Comparison of ENCODE assay signal across 9 mouse cellular contexts in genomic region chr10:75436604-75437217, GRCm38 (mm10). TPM values are rescaled to one million over a fixed set of nuclear protein-coding genes. Genes with fewer than 3 reads are reported as not detected.
DNase-seq lines count a peak whose midpoint lies in the region; ATAC-seq lines count a peak whose summit lies in the region.
"Had no signal": no experiment of that assay in that cellular context is flagged by ENCODE, and none has a peak within 500 bp of the region (broad histone marks: within the 10 kb centered on the region; RNA-seq: fewer than 3 reads in every experiment).

No protein-coding gene starts in this region.

- no peak overlapping the region for H3K4me2 ChIP-seq in embryonic facial prominence, embryonic 14.5 days (ENCODE audit: low read depth, low read length)
- no peak overlapping the region for H3K4me2 ChIP-seq in heart, embryonic 16.5 days (ENCODE audit: low read depth, low read length)
- no peak overlapping the region for H3K4me2 ChIP-seq in liver, embryonic 12.5 days
- H3K4me2 ChIP-seq in neural tube, embryonic 11.5 days (ENCODE audit: low read depth): no peak overlapping the region

- H3K4me3 ChIP-seq in embryonic facial prominence, embryonic 14.5 days (ENCODE audit: low read depth, low read length): no peak overlapping the region
- no peak overlapping the region for H3K4me3 ChIP-seq in heart, embryonic 16.5 days (ENCODE audit: low read length)
- no peak overlapping the region for H3K4me3 ChIP-seq in liver, embryonic 12.5 days
- no peak overlapping the region for H3K4me3 ChIP-seq in neural tube, embryonic 11.5 days (ENCODE audit: low read depth, low read length)
- H3K4me3 ChIP-seq: erythroblast, embryonic 14.5 days had no signal

- DNase-seq in CD4-positive, CD25-positive, alpha-beta regulatory T cell, adult 2 months (ENCODE audit: low read depth, low spot score): peak; percentile 91
- DNase-seq in adrenal gland, postnatal 4 days (ENCODE audit: low spot score in 2 of 2): peak; percentile 29 to 68
- peak; percentile 81 for DNase-seq in embryonic facial prominence, embryonic 14.5 days (ENCODE audit: low spot score)
- peak; percentile 75 to 93 for DNase-seq in kidney, postnatal 25 days
- peak; percentile 81 for DNase-seq in neural tube, embryonic 11.5 days (ENCODE audit: low spot score)
- DNase-seq in telencephalon, adult 2 months (ENCODE audit: low read depth, low spot score): peak; percentile 55

- H3K27ac ChIP-seq in embryonic facial prominence, embryonic 14.5 days (replicated peaks; ENCODE audit: low read depth, low read length): no peak overlapping the region
- no peak overlapping the region for H3K27ac ChIP-seq in heart, embryonic 16.5 days (ENCODE audit: low read length)
- H3K27ac ChIP-seq in liver, embryonic 12.5 days: no peak overlapping the region
- no peak overlapping the region for H3K27ac ChIP-seq in neural tube, embryonic 11.5 days (ENCODE audit: low read depth, low read length)

- no peaks in the 10 kb centered on the region for H3K9me3 ChIP-seq in embryonic facial prominence, embryonic 14.5 days (ENCODE audit: control insufficient read depth, low read length)
- H3K9me3 ChIP-seq in heart, embryonic 16.5 days (replicated peaks; ENCODE audit: control insufficient read depth, low read length): peaks cover 2% of the 10 kb centered on the region
- no peaks in the 10 kb centered on the region for H3K9me3 ChIP-seq in liver, embryonic 12.5 days (replicated peaks)
- H3K9me3 ChIP-seq in neural tube, embryonic 11.5 days (ENCODE audit: control insufficient read depth, low read length): no peaks in the 10 kb centered on the region

- H3K36me3 ChIP-seq in embryonic facial prominence, embryonic 14.5 days (ENCODE audit: control insufficient read depth, insufficient read depth, low read length): no peaks in the 10 kb centered on the region
- H3K36me3 ChIP-seq in heart, embryonic 16.5 days (ENCODE audit: control insufficient read depth, insufficient read depth): no peaks in the 10 kb centered on the region; the same call in 1 of the 2 replicates
- H3K36me3 ChIP-seq in liver, embryonic 12.5 days: no peaks in the 10 kb centered on the region
- no peaks in the 10 kb centered on the region for H3K36me3 ChIP-seq in neural tube, embryonic 11.5 days (ENCODE audit: control insufficient read depth, insufficient read depth, low read length)

- H3K4me1 ChIP-seq in embryonic facial prominence, embryonic 14.5 days (ENCODE audit: control insufficient read depth, insufficient read depth, low read length): no peaks in the 10 kb centered on the region
- H3K4me1 ChIP-seq in heart, embryonic 16.5 days (ENCODE audit: control insufficient read depth, insufficient read depth, low read length): peaks cover 9% of the 10 kb centered on the region
- peaks cover 1% of the 10 kb centered on the region; the same call in 1 of the 2 replicates for H3K4me1 ChIP-seq in liver, embryonic 12.5 days
- no peaks in the 10 kb centered on the region; the same call in 1 of the 2 replicates for H3K4me1 ChIP-seq in neural tube, embryonic 11.5 days (ENCODE audit: control insufficient read depth, insufficient read depth, low read length)

- WGBS in embryonic facial prominence, embryonic 14.5 days: 12% methylated on average over 3 of the region's 3 CpGs
- WGBS in heart, embryonic 16.5 days: 13% methylated on average over 3 of the region's 3 CpGs
- WGBS in liver, embryonic 12.5 days (ENCODE audit: insufficient replicate concordance): 11% methylated on average over 3 of the region's 3 CpGs
- 29% methylated on average over 3 of the region's 3 CpGs for WGBS in neural tube, embryonic 11.5 days

- peak; percentile 48; the same call in 1 of the 2 replicates for ATAC-seq in embryonic facial prominence, embryonic 14.5 days (ENCODE audit: low read depth)
- ATAC-seq in heart, embryonic 16.5 days (replicated peaks; ENCODE audit: extremely low read depth, insufficient read depth, low FRiP score): peak; percentile 19; the same call in 1 of the 2 replicates
- peak; percentile 24; the same call in 1 of the 2 replicates for ATAC-seq in liver, embryonic 12.5 days
- ATAC-seq in neural tube, embryonic 11.5 days (ENCODE audit: insufficient read depth, low FRiP score, low TSS enrichment): peak; percentile 38; the same call in 1 of the 2 replicates

- H3K27me3 ChIP-seq in embryonic facial prominence, embryonic 14.5 days (replicated peaks; ENCODE audit: control insufficient read depth, insufficient read depth, low read length): no peaks in the 10 kb centered on the region
- H3K27me3 ChIP-seq in heart, embryonic 16.5 days (ENCODE audit: control insufficient read depth, insufficient read depth, low read length): no peaks in the 10 kb centered on the region
- no peaks in the 10 kb centered on the region for H3K27me3 ChIP-seq in liver, embryonic 12.5 days (replicated peaks)
- H3K27me3 ChIP-seq in neural tube, embryonic 11.5 days (ENCODE audit: control insufficient read depth, insufficient read depth, low read length): no peaks in the 10 kb centered on the region

- no peak overlapping the region for H3K9ac ChIP-seq in embryonic facial prominence, embryonic 14.5 days (ENCODE audit: low read depth, low read length)
- H3K9ac ChIP-seq in heart, embryonic 16.5 days (ENCODE audit: low read length): no peak overlapping the region
- H3K9ac ChIP-seq in liver, embryonic 12.5 days: no peak overlapping the region
- H3K9ac ChIP-seq in neural tube, embryonic 11.5 days (ENCODE audit: low read length): no peak overlapping the region

RNA-seq across cellular contexts. Expression of gene Upb1, which starts 35.8 kb away (rescaled TPM):
- 10 to 100 TPM in 1 of 2 experiments, 1 to 10 TPM in 1; 2.1 to 16.1 TPM for total RNA-seq in adrenal gland, postnatal 4 days (2021)
- polyA plus RNA-seq in embryonic facial prominence, embryonic 14.5 days (2014; fragmentation: Nextera tagmentation; extraction: Ambion mirVana): 0.99 and 2.2 TPM in 2 replicates
- 0.87 and 0.91 TPM in 2 replicates for polyA plus RNA-seq in heart, embryonic 16.5 days (2015; fragmentation: Nextera tagmentation; extraction: Ambion mirVana)
- polyA plus RNA-seq in liver, embryonic 12.5 days (2016; fragmentation: Nextera tagmentation; extraction: Ambion mirVana): 7.4 and 7.8 TPM in 2 replicates
- not detected in 2 replicates for polyA plus RNA-seq in neural tube, embryonic 11.5 days (2014; fragmentation: Nextera tagmentation; extraction: Ambion mirVana)
- polyA plus RNA-seq: erythroblast, embryonic 14.5 days had no signal
